Mouse (Mus musculus) megakaryocyte, embryonic 14.5 days (primary cell): ENCODE data around the gene Entpd5.

ENCODE experiments used
- FLI1 ChIP-seq: IDR thresholded peaks from 2 replicates; pipeline ENCODE4 v1.6.1; 2012; ENCODE audit warnings: low read length, inconsistent platforms, mixed read lengths
- GATA1 ChIP-seq: IDR thresholded peaks from 3 replicates; pipeline ENCODE4 v1.6.1; 2012; ENCODE audit warnings: mixed read lengths, low read length, inconsistent platforms, borderline replicate concordance

GRCm38 (mm10) chr12:84447386-84447785 is 38.6 kb upstream of the Entpd5 start:
- TF ChIP-seq GATA1 (no peak), FLI1 (no peak)
